Mouse (Mus musculus) duodenum, adult 2 months (tissue): ENCODE results near the gene Hddc2. TPM values are rescaled to one million over a fixed set of nuclear protein-coding genes. Genes with fewer than 3 reads are reported as not detected.

Experiments used
- polyA plus RNA-seq: library from polyadenylated mRNA; depleted of rRNA; stranded (reverse); fragments of >200 nt; gene quantifications from 2 replicates; pipeline ENCODE4 v1.2.3, GENCODE M21; 2012; ENCODE audit warnings: low replicate concordance; rRNA removed

The Hddc2 gene
- polyA plus RNA-seq: 1.1 and 1.8 TPM in 2 replicates

DNA sequence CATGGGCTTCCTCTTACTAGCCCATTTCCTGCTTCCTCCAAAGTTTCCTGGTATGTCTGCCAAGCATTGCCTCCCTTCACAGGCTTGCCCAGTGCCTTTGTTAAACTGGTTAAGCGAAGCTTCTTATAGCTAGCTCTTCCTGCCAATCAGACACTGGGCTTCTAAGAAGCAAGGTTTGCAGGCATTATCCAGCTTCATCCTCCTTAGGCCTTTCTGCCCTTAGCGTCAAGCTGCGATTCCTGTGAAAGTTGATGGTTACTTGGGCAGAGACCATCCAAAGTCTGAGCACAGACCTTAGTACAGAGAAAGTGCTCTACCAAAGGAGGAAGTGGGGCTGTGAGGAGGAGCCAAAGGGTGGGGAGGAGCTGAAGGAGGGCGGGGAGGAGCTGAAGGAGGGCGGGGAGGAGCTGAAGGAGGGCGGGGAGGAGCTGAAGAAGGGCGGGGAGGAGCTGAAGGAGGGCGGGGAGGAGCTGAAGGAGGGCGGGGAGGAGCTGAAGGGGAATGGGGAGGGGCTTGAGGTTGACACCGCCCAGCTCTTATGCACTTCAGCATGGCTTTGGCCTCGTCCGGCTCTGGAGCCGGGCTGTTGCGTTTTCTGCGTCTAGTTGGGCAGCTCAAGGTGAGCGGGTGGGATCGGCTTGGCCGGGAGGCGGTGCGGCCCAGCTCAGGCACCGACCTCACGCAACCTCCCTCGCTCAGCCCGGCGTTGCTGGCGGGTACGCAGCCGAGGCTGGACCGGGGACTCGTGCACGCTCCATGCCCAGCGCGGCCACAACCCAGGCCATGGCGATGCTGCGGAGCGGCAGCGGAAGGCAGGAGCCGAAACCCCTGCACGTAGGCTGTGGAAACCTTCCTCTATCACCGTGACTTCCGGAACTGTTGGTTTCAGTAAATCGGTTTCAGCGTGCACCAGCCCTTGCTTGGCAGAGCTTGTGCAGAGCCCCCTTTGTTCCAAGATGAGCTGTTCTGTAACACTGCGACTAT lies at the start of gene Hddc2:
TSS of gene Hddc2 (plus strand) at position 519 of the 984 bp plus-strand sequence.

Other genes with a start within 250 kb of the Hddc2 start
- gene Tpd52l1, start 132.6 kb downstream of the Hddc2 start, polyA plus RNA-seq: 0.18 and 4.9 TPM in 2 replicates